ENCODE assay signal across 7 mouse cellular contexts in genomic region chr4:143038626-143039025, GRCm38 (mm10).
"Had no signal": no experiment of that assay in that cellular context is flagged by ENCODE, and none has a peak within 500 bp of the region (broad histone marks: within the 10 kb centered on the region; RNA-seq: fewer than 3 reads in every experiment).

No protein-coding gene starts in this region.

- DNase-seq: lung, adult 2 months; lung, postnatal 14 days; lung, postnatal 36 days; right cerebral cortex, postnatal 14 days; thymus, adult 2 months; thymus, postnatal 25 days; thymus, postnatal 4 days had no signal
